Mouse (Mus musculus) heart, adult 9 months (tissue): ENCODE results near the gene Snx8.
A peak's percentile ranks its signal among the peaks of the same experiment; 100 is the strongest.

Source experiments
- DNase-seq, 2 experiments: peaks; one replicate each; pipeline ENCODE4 v3.0.0; 2022; ENCODE audit warnings: low spot score in 2 of 2

The Snx8 gene

DNA sequence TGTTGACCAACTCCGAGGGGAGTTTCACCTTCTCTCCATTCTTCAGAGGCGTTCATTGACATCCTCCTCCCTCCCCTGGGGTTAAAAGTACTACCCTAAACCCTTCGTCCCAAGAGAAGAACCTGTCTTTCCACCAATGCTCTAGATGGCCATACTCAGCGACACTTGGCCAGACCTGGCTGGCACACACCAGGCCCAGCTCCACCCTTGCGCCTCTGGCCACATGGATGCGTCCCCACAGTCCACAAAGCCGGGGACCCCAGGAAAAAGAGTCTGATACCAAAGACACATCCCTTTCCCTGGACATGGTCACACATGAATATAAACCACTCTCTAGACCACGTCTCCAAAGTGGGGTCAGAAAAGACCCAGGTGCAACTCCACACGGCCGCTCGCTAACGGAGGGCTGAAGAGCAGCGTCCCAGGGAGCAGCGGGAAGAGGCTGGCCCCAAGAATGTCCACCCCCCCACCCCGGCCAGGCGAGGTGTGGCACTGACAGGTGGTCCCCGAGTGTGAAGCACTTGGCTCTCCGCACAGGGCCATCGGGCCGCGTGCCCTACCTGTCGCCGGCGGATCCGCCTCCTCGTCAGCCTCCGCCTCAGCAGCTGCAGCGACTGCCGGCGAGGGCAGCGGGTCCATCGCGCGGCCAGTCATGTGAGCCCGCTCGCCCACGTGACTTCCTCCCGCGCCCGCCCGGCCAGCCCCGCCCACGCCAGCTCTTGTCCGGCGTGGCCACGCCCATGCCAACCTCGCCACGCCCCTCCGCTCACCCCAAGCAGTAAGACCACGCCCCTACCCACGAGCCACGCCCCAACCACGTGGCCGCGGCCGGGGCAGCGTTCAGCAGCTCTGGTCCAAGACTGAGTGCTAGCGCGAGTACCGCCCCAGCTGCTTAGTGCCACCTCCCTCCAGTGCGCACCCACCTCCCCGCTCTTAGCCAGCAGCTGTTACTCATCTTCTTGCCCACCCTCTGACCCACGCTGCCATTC lies at the start of gene Snx8:
Snx8 (minus strand) TSS at position 675 of the 989 bp plus-strand sequence.
- peak; percentile 97 to 98 for DNase-seq

- DNase-seq: no peak
Observed at GRCm38 (mm10) chr5:140425016-140425783, 36.1 kb upstream of the Snx8 start.

GRCm38 (mm10) chr5:140420616-140421015 lies 31.6 kb upstream of the Snx8 start:
- DNase-seq: no peak

- DNase-seq: no peak
Observed at GRCm38 (mm10) chr5:140419442-140420080, 30.5 kb upstream of the Snx8 start.

DNA sequence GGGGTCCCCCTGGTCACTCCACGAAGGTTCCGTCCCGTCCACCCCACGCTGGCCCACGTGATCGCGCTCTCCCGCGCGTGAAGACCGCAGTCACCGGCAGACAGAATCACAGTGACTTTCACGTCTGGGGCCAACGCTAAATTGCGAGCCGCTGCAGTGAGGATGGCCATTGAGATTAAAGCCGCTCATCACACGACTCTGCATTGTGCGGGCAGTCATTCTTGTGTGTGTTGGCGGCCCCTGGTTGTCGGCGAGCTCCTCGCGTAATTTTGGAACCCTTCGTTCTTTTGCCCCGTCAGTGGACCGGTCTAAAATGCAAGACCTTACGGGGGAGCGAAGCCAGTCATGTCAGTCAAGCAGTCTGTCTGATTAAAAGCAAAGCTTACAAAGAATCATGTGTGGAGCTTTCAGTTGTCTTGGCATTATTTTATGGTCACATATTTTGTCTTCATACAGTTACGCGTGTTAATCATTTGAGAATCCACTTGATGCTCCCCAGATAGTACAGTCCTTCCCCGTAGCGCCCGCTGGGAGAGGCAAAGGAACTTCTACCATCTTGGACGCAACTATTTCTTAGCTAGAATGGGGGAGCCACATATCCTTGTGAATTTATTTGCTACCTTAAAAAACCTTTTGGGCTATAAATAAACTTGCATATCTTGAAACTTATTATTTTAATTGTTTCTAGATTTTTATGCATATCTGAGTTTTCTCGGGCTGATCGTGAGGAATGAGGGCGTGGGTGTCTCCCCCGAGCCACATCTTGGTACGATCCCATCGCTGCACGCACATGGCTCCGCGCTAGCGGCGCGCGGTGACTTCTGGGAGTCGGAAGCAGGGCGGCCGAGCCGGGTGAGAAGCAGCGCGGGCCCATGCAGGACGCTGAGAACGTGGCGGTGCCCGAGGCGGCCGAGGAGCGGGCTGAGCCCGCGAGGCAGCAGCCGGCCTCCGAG lies 29.7 kb upstream of the Snx8 start, which contains the start of gene Eif3b:
Eif3b (plus strand) TSS at position 840 of the 953 bp plus-strand sequence.
- peak; percentile 87 to 93 for DNase-seq

GRCm38 (mm10) chr5:140418106-140418488 lies 29.0 kb upstream of the Snx8 start:
- peak in 1 of 2 experiments; percentile 17 for DNase-seq

DNA sequence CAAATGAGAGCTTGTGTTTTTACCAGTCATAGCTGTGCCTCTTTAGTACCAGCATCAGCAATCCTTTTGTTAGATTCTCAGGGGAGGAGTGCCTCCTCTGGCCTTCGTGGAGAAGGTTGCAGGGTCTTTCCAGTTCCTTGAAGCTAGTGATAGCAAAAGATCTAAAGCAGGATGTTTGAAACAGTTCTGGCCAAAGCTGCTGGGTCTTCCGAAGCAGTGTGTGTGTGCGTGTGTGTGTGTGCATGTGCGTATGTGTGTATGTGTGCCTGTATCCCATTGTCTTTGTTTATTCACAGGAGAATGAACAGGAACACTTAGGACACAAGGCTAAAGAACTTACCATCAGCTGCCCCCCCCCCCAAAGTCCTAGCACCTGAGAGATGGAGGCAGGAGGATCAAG lies 25.6 kb upstream of the Snx8 start:
- DNase-seq: no peak

GRCm38 (mm10) chr5:140411339-140411738 lies 22.3 kb upstream of the Snx8 start:
- peak in 1 of 2 experiments; percentile 27 for DNase-seq

- no peak for DNase-seq
Observed at GRCm38 (mm10) chr5:140408801-140409200, 19.7 kb upstream of the Snx8 start.

- no peak for DNase-seq
Observed at GRCm38 (mm10) chr5:140406666-140407065, 17.6 kb upstream of the Snx8 start.

DNA sequence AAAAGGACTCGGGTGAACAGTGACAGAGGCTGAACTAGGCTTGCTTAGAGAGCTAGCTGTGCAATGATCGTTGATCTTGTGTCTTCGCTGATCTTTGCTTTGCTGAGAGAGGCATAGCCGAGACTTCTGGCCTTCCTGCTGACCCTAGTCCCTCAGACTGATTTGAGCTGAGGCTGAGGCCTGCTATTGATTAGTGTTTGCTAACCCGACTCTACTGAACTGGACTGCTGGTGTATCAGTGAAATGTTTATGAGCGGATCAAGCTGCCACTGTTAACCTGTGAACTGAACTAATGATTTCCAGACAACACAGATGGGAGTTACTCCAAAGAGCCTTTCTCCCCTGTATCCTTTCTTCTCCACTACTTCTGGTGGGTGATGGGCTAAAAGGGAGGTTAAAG lies 16.1 kb upstream of the Snx8 start:
- DNase-seq: no peak

DNA sequence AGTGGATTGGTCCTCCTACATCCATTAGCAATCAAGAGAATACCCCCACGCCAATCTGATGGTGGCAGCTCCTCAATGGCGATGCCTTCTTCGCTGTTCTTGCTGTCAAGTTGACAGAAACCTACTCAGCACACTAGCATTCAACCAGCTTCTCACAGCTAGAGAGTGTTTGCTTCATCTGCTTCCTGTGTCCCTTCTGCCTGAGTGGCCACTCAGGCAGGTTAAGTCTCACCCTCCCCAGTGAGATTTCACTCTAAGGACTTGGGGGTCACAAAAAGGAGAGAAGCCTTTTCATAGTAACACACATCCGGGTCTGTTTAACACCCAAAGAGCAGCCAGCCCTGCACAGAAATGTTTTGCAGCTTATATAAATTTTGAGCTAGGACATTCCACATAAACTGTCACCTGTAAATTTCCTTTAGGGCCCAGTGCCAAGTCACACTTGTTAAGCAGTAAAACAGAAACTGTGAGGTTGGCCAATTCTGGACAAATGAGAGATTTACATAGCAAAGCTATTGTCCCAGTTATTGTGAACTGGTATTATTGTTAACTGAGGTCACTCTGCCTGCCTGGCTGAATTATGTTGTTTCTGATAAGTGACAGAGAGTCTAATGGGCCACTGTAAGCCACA lies 13.7 kb upstream of the Snx8 start:
- DNase-seq: no peak

- no peak for DNase-seq
Observed at GRCm38 (mm10) chr5:140396166-140396940, 7.3 kb upstream of the Snx8 start.

- peak in 1 of 2 experiments; percentile 53 for DNase-seq
Observed at GRCm38 (mm10) chr5:140392701-140393100, 3.6 kb upstream of the Snx8 start.

DNA sequence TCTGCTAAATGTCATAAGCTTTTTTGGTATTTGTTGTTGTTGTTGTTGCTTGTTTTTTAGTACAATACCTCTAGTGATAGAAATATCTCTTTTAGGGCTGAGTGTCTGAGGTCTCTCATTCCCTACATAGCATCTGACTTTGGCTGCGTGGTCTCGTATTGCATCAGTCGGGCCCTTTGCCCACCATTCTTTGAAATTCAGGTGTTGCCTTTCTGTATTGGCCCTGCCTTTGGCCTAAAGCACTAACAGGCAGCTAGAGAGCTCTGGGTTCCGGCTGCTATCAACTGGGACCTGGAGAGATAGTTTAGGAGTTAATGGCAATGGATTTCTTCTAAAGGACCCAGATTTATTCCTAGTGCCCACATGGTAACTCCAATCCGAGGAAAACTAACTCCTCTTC lies 2.9 kb upstream of the Snx8 start:
- no peak for DNase-seq

GRCm38 (mm10) chr5:140391435-140391834 lies 2.4 kb upstream of the Snx8 start:
- no peak for DNase-seq

- DNase-seq: no peak
Observed at GRCm38 (mm10) chr5:140389647-140390046, 585 bp upstream of the Snx8 start.

DNA sequence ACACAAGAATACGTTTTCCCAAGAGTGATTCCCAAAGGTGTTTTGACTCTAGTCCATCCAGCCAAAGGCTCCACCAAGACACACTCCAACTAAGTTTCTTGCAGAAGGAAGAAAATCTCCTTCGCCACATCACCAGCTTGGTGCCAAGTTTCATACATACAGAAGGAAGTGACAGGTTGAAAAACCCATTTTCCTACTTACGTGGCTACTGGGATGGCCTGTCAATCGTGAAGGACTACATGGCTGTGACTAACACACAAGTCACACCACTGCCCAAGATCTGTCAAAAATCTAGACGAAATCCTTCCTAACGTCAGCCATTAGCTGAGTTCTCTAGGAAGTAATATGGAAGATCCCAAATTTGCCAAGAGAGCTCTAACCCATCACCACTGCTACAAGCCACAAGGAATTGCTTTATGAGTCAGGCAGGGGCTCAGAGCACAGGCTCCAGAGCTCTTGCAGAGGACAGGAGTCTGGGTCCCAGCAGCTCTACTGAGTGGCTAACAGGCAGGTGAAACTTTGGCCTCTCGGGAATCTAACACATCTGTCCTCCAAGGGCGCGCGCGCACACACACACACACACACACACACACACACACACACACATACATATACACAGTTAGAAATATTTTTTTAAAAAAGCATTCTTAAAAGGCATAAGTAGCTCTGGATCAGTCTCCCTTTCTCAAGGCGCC lies 1.1 kb downstream of the Snx8 start:
- no peak for DNase-seq

- no peak for DNase-seq
Observed at GRCm38 (mm10) chr5:140387236-140387635, 1.8 kb downstream of the Snx8 start.
